Mouse (Mus musculus) megakaryocyte, embryonic 14.5 days (primary cell): Measurements from ENCODE around the gene Rnf19b.

Experiments used
- FLI1 ChIP-seq: IDR thresholded peaks from 2 replicates; pipeline ENCODE4 v1.6.1; 2012; ENCODE audit warnings: low read length, inconsistent platforms, mixed read lengths
- GATA1 ChIP-seq: IDR thresholded peaks from 3 replicates; pipeline ENCODE4 v1.6.1; 2012; ENCODE audit warnings: mixed read lengths, low read length, inconsistent platforms, borderline replicate concordance

DNA sequence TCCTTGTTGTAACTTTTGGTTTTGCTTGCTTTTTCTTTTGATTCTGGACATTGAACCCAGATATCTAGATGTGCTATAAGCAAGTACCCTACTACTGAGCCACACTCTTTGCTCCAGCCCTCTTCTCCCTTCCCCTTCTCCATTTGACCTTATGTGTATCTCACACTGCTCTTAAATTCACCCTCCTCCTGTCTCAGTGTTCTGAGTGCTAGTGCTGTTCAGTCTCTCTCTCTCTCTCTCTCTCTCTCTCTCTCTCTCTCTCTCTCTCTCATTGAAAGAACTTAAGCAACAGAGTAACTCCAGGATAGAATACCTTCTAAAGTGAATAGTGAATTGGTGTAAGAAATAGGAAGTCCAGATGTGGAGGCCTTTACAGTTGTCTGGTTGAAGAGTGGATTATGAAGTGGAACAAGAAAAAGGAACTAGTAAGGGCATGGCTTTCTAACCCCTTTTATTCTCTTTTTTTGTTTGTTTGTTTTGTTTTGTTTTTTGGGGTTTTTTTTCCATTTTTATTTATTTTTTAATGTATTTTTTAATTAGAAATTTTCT, 7.7 kb downstream of the Rnf19b start:
- TF ChIP-seq GATA1 (no peak), FLI1 (no peak)
